In genomic region chr9:110358341-110358740, GRCm38 (mm10) we compare ENCODE assay signal across 17 mouse cellular contexts. TPM values are rescaled to one million over a fixed set of nuclear protein-coding genes. Genes with fewer than 3 reads are reported as not detected.
A peak's percentile ranks its signal among the peaks of the same experiment; 100 is the strongest.
DNase-seq lines count a peak whose midpoint lies in the region; ATAC-seq and TF ChIP-seq lines count a peak whose summit lies in the region.
"Had no signal": no experiment of that assay in that cellular context is flagged by ENCODE, and none has a peak within 500 bp of the region (broad histone marks: within the 10 kb centered on the region; RNA-seq: fewer than 3 reads in every experiment).

No protein-coding gene starts in this region.

- ATAC-seq in liver, embryonic 11.5 days (replicated peaks; ENCODE audit: low FRiP score), result no peak
- ATAC-seq in liver, embryonic 15.5 days (ENCODE audit: insufficient read depth), result peak; percentile 61; the same call in 1 of the 2 replicates
- ATAC-seq in heart, embryonic 12.5 days (ENCODE audit: insufficient number of reproducible peaks, low FRiP score), result no peak
- ATAC-seq: forebrain, embryonic 14.5 days had no signal

- H3K27ac ChIP-seq in liver, embryonic 11.5 days (ENCODE audit: low read depth, low read length), result peak overlapping the region; percentile 13; the same call in 1 of the 2 replicates
- H3K27ac ChIP-seq in liver, embryonic 15.5 days (replicated peaks), result peak overlapping the region; percentile 24; the same call in 1 of the 2 replicates
- no peak overlapping the region for H3K27ac ChIP-seq in heart, embryonic 12.5 days (ENCODE audit: poor library complexity, severe bottlenecking)
- no peak overlapping the region for H3K27ac ChIP-seq in thymus, adult 2 months (ENCODE audit: control insufficient read depth, insufficient read depth, low read length)
- H3K27ac ChIP-seq: embryonic facial prominence, embryonic 10.5 days; forebrain, embryonic 10.5 days; heart, adult 2 months; hindbrain, embryonic 10.5 days; hindbrain, embryonic 14.5 days had no signal

- H3K36me3 ChIP-seq in liver, embryonic 11.5 days (ENCODE audit: control insufficient read depth, insufficient read depth, low read length), result peaks cover 2% of the 10 kb centered on the region; the same call in 1 of the 2 replicates
- H3K36me3 ChIP-seq in liver, embryonic 15.5 days (replicated peaks), result peaks cover 9% of the 10 kb centered on the region
- H3K36me3 ChIP-seq in heart, embryonic 12.5 days, result peaks cover 14% of the 10 kb centered on the region
- peaks cover 6% of the 10 kb centered on the region for H3K36me3 ChIP-seq in thymus, adult 2 months (ENCODE audit: control insufficient read depth, insufficient read depth, low read length)

- no peak for TF ChIP-seq CTCF in thymus, adult 2 months (IDR thresholded peaks at IDR 0.05; ENCODE audit: borderline replicate concordance, control insufficient read depth, extremely low read depth, insufficient read depth, low read length, poor library complexity)

- peak; percentile 23 for DNase-seq in adipocyte (ENCODE audit: low spot score)
- no peak for DNase-seq in liver, embryonic 11.5 days (ENCODE audit: low spot score)
- peak; percentile 50 for DNase-seq in yolk sac, embryonic 10.5 days (ENCODE audit: low spot score)
- DNase-seq in thymus, adult 2 months, result no peak
- DNase-seq in kidney, adult 9 months, result no peak
- DNase-seq: adrenal gland, postnatal 25 days; cerebellum, adult 18-20 months; cerebellum, adult 9-11 months; heart, adult 2 months had no signal

- TF ChIP-seq POLR2A in thymus, adult 2 months (IDR thresholded peaks at IDR 0.05; ENCODE audit: control insufficient read depth, extremely low read depth, insufficient read depth, low read length, poor library complexity), result no peak

- no peak overlapping the region for H3K9ac ChIP-seq in liver, embryonic 11.5 days (ENCODE audit: low read depth, low read length)
- H3K9ac ChIP-seq in liver, embryonic 15.5 days, result no peak overlapping the region
- H3K9ac ChIP-seq in heart, embryonic 12.5 days, result no peak overlapping the region
- H3K9ac ChIP-seq: hindbrain, embryonic 14.5 days had no signal

- no peaks in the 10 kb centered on the region for H3K4me1 ChIP-seq in liver, embryonic 11.5 days (replicated peaks; ENCODE audit: control insufficient read depth, insufficient read depth, low read length)
- 0 out of 2 replicates have a peak, but pooled peaks cover 3% of the 10 kb centered on the region for H3K4me1 ChIP-seq in liver, embryonic 15.5 days (replicated peaks)
- H3K4me1 ChIP-seq in heart, embryonic 12.5 days (replicated peaks), result peaks cover 12% of the 10 kb centered on the region
- no peaks in the 10 kb centered on the region for H3K4me1 ChIP-seq in thymus, adult 2 months (replicated peaks; ENCODE audit: control insufficient read depth, insufficient read depth, low read length)
- H3K4me1 ChIP-seq: embryonic facial prominence, embryonic 10.5 days; forebrain, embryonic 10.5 days; hindbrain, embryonic 10.5 days had no signal

- no peak overlapping the region for H3K4me2 ChIP-seq in liver, embryonic 11.5 days
- H3K4me2 ChIP-seq in liver, embryonic 15.5 days, result no peak overlapping the region
- H3K4me2 ChIP-seq in heart, embryonic 12.5 days, result no peak overlapping the region
- H3K4me2 ChIP-seq: heart, embryonic 11.5 days; hindbrain, embryonic 14.5 days had no signal

- H3K27me3 ChIP-seq in liver, embryonic 11.5 days (replicated peaks; ENCODE audit: control insufficient read depth, insufficient read depth, low read length), result no peaks in the 10 kb centered on the region
- H3K27me3 ChIP-seq in liver, embryonic 15.5 days, result no peaks in the 10 kb centered on the region
- H3K27me3 ChIP-seq in heart, embryonic 12.5 days (replicated peaks), result no peaks in the 10 kb centered on the region
- no peaks in the 10 kb centered on the region for H3K27me3 ChIP-seq in thymus, adult 2 months (ENCODE audit: control insufficient read depth, insufficient read depth, low read length)

- H3K4me3 ChIP-seq in liver, embryonic 11.5 days (ENCODE audit: low read depth, low read length), result no peak overlapping the region
- no peak overlapping the region for H3K4me3 ChIP-seq in liver, embryonic 15.5 days (replicated peaks)
- H3K4me3 ChIP-seq in heart, embryonic 12.5 days, result no peak overlapping the region
- no peak overlapping the region for H3K4me3 ChIP-seq in thymus, adult 2 months (ENCODE audit: control insufficient read depth, insufficient read depth, low read length)
- H3K4me3 ChIP-seq: embryonic facial prominence, embryonic 10.5 days; forebrain, embryonic 10.5 days; heart, adult 2 months; hindbrain, embryonic 10.5 days had no signal

- no peaks in the 10 kb centered on the region for H3K9me3 ChIP-seq in liver, embryonic 11.5 days (ENCODE audit: control insufficient read depth, low read length)
- H3K9me3 ChIP-seq in liver, embryonic 15.5 days (replicated peaks), result no peaks in the 10 kb centered on the region
- H3K9me3 ChIP-seq in heart, embryonic 12.5 days (replicated peaks), result no peaks in the 10 kb centered on the region
- H3K9me3 ChIP-seq: embryonic facial prominence, embryonic 10.5 days; forebrain, embryonic 10.5 days; hindbrain, embryonic 10.5 days had no signal

- 78% methylated on average over 2 of the region's 2 CpGs for WGBS in liver, embryonic 11.5 days
- WGBS in liver, embryonic 15.5 days (ENCODE audit: insufficient replicate concordance), result 64% methylated on average over 2 of the region's 2 CpGs
- WGBS in heart, embryonic 12.5 days, result 72% methylated on average over 2 of the region's 2 CpGs
- WGBS in thymus, adult 2 months, result 70% methylated on average over 2 of the region's 2 CpGs

RNA-seq across cellular contexts. Expression of gene Scap, which starts 25.3 kb away (rescaled TPM):
- polyA plus RNA-seq in liver, embryonic 11.5 days (2014; fragmentation: Nextera tagmentation; extraction: Ambion mirVana), result 32.9 and 36.7 TPM in 2 replicates
- polyA plus RNA-seq in liver, embryonic 15.5 days (2015; fragmentation: Nextera tagmentation; extraction: Ambion mirVana), result 26.8 and 32.7 TPM in 2 replicates
- polyA plus RNA-seq in heart, embryonic 12.5 days (2016; fragmentation: Nextera tagmentation; extraction: Ambion mirVana), result 22.2 and 23.9 TPM in 2 replicates
- 67.0 and 87.1 TPM in 2 replicates for polyA plus RNA-seq in thymus, adult 2 months (2012; rRNA removed)

RNA-seq across cellular contexts. Expression of gene Ptpn23, which starts 49.7 kb away (rescaled TPM):
- polyA plus RNA-seq in liver, embryonic 11.5 days (2014; fragmentation: Nextera tagmentation; extraction: Ambion mirVana), result 13.2 and 13.6 TPM in 2 replicates
- 3.5 and 3.7 TPM in 2 replicates for polyA plus RNA-seq in liver, embryonic 15.5 days (2015; fragmentation: Nextera tagmentation; extraction: Ambion mirVana)
- 13.6 and 14.0 TPM in 2 replicates for polyA plus RNA-seq in heart, embryonic 12.5 days (2016; fragmentation: Nextera tagmentation; extraction: Ambion mirVana)
- 46.4 and 59.4 TPM in 2 replicates for polyA plus RNA-seq in thymus, adult 2 months (2012; rRNA removed)

RNA-seq across cellular contexts. Expression of gene Elp6, which starts 53.4 kb away (rescaled TPM):
- 27.7 TPM in 2 replicates for polyA plus RNA-seq in liver, embryonic 11.5 days (2014; fragmentation: Nextera tagmentation; extraction: Ambion mirVana)
- 6.9 and 7.4 TPM in 2 replicates for polyA plus RNA-seq in liver, embryonic 15.5 days (2015; fragmentation: Nextera tagmentation; extraction: Ambion mirVana)
- 13.8 and 15.3 TPM in 2 replicates for polyA plus RNA-seq in heart, embryonic 12.5 days (2016; fragmentation: Nextera tagmentation; extraction: Ambion mirVana)
- 21.0 and 26.9 TPM in 2 replicates for polyA plus RNA-seq in thymus, adult 2 months (2012; rRNA removed)

Comparison
In these comparisons a context has a peak if more than half of its experiments do, and no peak if none do; other contexts are left out.
1. DNase-seq: peak in adipocyte (single experiment) and yolk sac, embryonic 10.5 days (single experiment); none in liver, embryonic 11.5 days (single experiment), thymus, adult 2 months (single experiment) and kidney, adult 9 months (single experiment).
2. H3K27ac ChIP-seq: peak in liver, embryonic 11.5 days (single experiment) and liver, embryonic 15.5 days (single experiment); none in heart, embryonic 12.5 days (single experiment) and thymus, adult 2 months (single experiment).